Mouse (Mus musculus) brain, embryonic 14.5 days (tissue): ENCODE data around the gene Gm49630.
"Not testable (repeated sequence)": the region's sequence is repeated elsewhere in the genome, so short reads cannot be mapped to it uniquely, and the experiment has no call there.

Experiments used
- CTCF ChIP-seq: fragments of 200-500 bp; IDR thresholded peaks from 2 replicates; pipeline ENCODE4 v1.5.1; 2012; ENCODE audit warnings: inconsistent platforms, mild to moderate bottlenecking, moderate library complexity, borderline replicate concordance; ENCODE audit not compliant: insufficient read depth, insufficient read length; ENCODE audit errors: extremely low read depth
- POLR2A ChIP-seq: fragments of 200-500 bp; IDR thresholded peaks from 2 replicates; pipeline ENCODE4 v1.6.1; 2012; ENCODE audit warnings: mild to moderate bottlenecking, inconsistent platforms, borderline replicate concordance; ENCODE audit not compliant: poor library complexity, insufficient read depth, insufficient read length, severe bottlenecking; ENCODE audit errors: extremely low read depth

DNA sequence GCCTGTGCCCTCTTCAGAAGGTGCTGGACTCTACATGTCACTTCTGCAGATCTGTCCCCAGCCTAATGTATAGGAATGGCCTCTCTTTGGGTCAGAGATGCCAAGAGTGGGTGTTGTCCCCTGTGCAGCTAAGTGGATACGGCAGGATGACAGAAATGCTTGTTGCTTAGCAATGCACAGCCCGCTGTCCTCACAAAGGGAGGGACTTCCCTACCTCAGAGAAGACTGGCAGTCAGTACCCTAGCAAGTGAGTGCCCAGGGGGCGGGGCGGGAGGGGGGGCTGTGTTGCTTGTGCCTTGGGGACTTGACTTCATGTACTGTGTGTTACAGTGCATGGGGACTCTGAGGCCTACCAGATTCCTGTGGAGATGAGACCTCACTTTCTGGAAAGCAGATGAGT is 12.0 kb downstream of the Gm49630 start:
- not testable (repeated sequence) for TF ChIP-seq CTCF, POLR2A
